Mouse (Mus musculus): ENCODE data around the gene Olfr1320. TPM values are rescaled to one million over a fixed set of nuclear protein-coding genes. Genes with fewer than 3 reads are reported as not detected.
"Not testable (repeated sequence)": the region's sequence is repeated elsewhere in the genome, so short reads cannot be mapped to it uniquely, and the experiment has no call there.

The Olfr1320 gene
- total RNA-seq (2014; rRNA removed) (not detected in 2 replicates), polyA plus RNA-seq (2015; fragmentation: Nextera tagmentation; extraction: Ambion mirVana) (not detected in 2 replicates)

DNA sequence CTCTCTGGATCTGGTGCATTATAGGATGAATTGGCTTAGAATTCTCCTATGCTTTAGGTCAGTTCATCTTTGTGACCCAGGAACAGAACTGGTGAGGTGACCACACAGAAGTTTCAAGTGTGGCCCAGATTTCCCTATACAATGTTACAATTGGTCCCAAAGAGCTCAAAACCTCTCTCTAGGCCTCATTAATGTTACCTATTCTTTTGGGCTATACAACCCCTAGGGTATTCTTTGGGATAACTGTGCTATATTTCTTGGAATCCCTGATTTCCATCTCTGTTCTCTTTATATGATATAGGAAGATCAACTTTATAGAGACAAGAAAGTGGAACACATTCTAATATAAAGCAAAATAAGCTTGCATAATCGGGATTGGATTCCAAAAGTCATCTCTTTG lies at the start of gene Olfr1320:
Olfr1320 (plus strand) TSS at position 301 of the 400 bp plus-strand sequence.
- TF ChIP-seq CTCF (IDR thresholded peaks at IDR 0.05), result no peak
- H3K27ac ChIP-seq (ENCODE audit: low read depth, low read length), result no peak within 1 kb of the TSS
- no peak for DNase-seq (ENCODE audit: low spot score)
- no peak within 1 kb of the TSS for H3K4me2 ChIP-seq (ENCODE audit: low read depth, low read length, poor library complexity, severe bottlenecking)
- 90% methylated on average over 1 of the region's 1 CpGs for whole genome bisulfite sequencing
- no peaks in the 10 kb centered on the region for H3K9me3 ChIP-seq (ENCODE audit: low read length)
- H3K4me1 ChIP-seq (ENCODE audit: insufficient read depth, low read length), result no peaks in the 10 kb centered on the region
- no peak for ATAC-seq (ENCODE audit: low FRiP score)
- H3K9ac ChIP-seq (replicated peaks; ENCODE audit: low read length, poor library complexity, severe bottlenecking), result no peak within 1 kb of the TSS
- H3K27me3 ChIP-seq (ENCODE audit: insufficient read depth, low read length), result no peaks in the 10 kb centered on the region
- no peak within 1 kb of the TSS for H3K4me3 ChIP-seq (ENCODE audit: low read depth, low read length)
- no peaks in the 10 kb centered on the region for H3K36me3 ChIP-seq (ENCODE audit: insufficient read depth, low read length)

DNA sequence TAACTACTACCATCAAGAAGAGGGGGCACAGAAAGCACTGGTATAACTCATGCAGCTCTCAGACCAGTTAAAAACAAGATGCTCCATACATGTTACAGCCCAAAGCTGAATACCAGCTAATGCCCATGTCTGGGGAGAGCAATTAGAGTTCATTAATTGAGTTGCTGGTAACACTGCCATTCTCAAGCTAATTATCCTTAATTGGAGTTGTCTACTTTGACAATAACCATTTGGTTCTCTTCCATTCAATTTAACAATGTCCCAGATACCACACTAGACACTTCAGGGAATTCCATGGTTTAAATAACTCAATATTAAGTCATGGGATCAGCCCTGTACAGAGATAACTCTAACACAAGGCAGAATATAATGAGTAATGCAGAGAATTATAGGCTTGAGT lies 44.6 kb upstream of the Olfr1320 start:
- H3K4me3 ChIP-seq (ENCODE audit: low read depth, low read length), result no peak overlapping the region
- DNase-seq (ENCODE audit: low spot score) (no peak), ATAC-seq (ENCODE audit: low FRiP score) (no peak)
- H3K4me2 ChIP-seq (ENCODE audit: low read depth, low read length, poor library complexity, severe bottlenecking), result no peak overlapping the region
- no peak for TF ChIP-seq CTCF (IDR thresholded peaks at IDR 0.05)
- H3K9ac ChIP-seq (replicated peaks; ENCODE audit: low read length, poor library complexity, severe bottlenecking), result no peak overlapping the region
- no peaks in the 10 kb centered on the region for H3K36me3 ChIP-seq (ENCODE audit: insufficient read depth, low read length)
- no peak overlapping the region for H3K27ac ChIP-seq (ENCODE audit: low read depth, low read length)
- H3K27me3 ChIP-seq (ENCODE audit: insufficient read depth, low read length), result no peaks in the 10 kb centered on the region
- H3K4me1 ChIP-seq (ENCODE audit: insufficient read depth, low read length), result no peaks in the 10 kb centered on the region
- no peaks in the 10 kb centered on the region for H3K9me3 ChIP-seq (ENCODE audit: low read length)

DNA sequence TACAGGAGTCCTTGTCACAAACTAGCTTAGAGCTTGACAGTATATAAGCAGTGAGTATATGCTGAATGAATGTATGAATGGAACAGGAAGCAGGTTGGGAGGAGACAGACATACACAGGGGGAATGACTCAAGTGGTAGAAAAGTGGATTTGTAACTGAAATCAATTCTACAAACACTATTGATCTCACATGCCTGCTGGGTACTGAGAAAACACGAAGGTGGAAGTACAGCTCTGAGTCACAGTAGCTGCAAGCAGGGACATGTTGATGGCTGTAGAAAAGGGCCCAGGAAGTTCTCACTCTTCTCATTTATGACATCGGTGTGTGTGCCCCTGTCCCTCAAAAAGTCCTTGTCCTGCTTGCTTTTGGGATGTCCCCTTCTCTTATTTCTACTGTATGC lies 40.9 kb upstream of the Olfr1320 start:
- no peak overlapping the region for H3K4me2 ChIP-seq (ENCODE audit: low read depth, low read length, poor library complexity, severe bottlenecking)
- H3K4me3 ChIP-seq (ENCODE audit: low read depth, low read length), result no peak overlapping the region
- no peak for ATAC-seq (ENCODE audit: low FRiP score)
- no peaks in the 10 kb centered on the region for H3K4me1 ChIP-seq (ENCODE audit: insufficient read depth, low read length)
- DNase-seq (ENCODE audit: low spot score), result no peak
- no peaks in the 10 kb centered on the region for H3K27me3 ChIP-seq (ENCODE audit: insufficient read depth, low read length)
- TF ChIP-seq CTCF (IDR thresholded peaks at IDR 0.05), result no peak
- H3K9me3 ChIP-seq (ENCODE audit: low read length), result no peaks in the 10 kb centered on the region
- H3K36me3 ChIP-seq (ENCODE audit: insufficient read depth, low read length), result no peaks in the 10 kb centered on the region
- H3K9ac ChIP-seq (replicated peaks; ENCODE audit: low read length, poor library complexity, severe bottlenecking), result no peak overlapping the region
- 80% methylated on average over 2 of the region's 2 CpGs for WGBS
- H3K27ac ChIP-seq (ENCODE audit: low read depth, low read length), result no peak overlapping the region

DNA sequence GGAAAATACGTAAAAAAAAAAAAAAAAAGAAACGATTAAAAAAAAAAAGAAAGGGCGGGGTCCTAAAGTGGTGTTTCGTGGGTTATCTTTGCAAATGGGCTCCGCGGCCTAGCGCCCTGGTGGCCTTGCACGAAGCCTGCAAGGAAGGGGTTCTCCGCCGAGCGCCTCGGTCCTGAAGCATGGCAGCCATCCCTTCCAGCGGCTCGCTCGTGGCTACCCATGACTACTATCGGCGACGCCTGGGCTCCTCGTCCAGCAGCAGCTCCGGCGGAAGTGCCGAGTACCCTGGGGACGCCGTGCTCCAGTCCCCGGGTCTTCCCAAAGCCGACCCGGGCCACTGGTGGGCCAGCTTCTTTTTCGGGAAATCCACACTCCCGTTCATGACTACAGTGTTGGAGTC lies 11.4 kb upstream of the Olfr1320 start:
- WGBS, result 93% methylated on average over 29 of the region's 29 CpGs
- not testable (repeated sequence) for H3K9me3 ChIP-seq (ENCODE audit: low read length); H3K9ac ChIP-seq (replicated peaks; ENCODE audit: low read length, poor library complexity, severe bottlenecking); H3K27me3 ChIP-seq (ENCODE audit: insufficient read depth, low read length); H3K36me3 ChIP-seq (ENCODE audit: insufficient read depth, low read length); H3K4me2 ChIP-seq (ENCODE audit: low read depth, low read length, poor library complexity, severe bottlenecking); H3K4me1 ChIP-seq (ENCODE audit: insufficient read depth, low read length); H3K27ac ChIP-seq (ENCODE audit: low read depth, low read length); ATAC-seq (ENCODE audit: low FRiP score); DNase-seq (ENCODE audit: low spot score); H3K4me3 ChIP-seq (ENCODE audit: low read depth, low read length)

Other genes starting within 250 kb of the Olfr1320 start
- gene Arhgap36, start 208.4 kb upstream of the Olfr1320 start, total RNA-seq (2014; rRNA removed), result 5.8 and 9.0 TPM in 2 replicates
- 8.2 and 9.6 TPM in 2 replicates for gene Arhgap36, start 208.4 kb upstream of the Olfr1320 start, polyA plus RNA-seq (2015; fragmentation: Nextera tagmentation; extraction: Ambion mirVana)
- not detected in 2 replicates for gene Olfr1321, start 62.7 kb downstream of the Olfr1320 start, total RNA-seq (2014; rRNA removed)
- gene Olfr1321, start 62.7 kb downstream of the Olfr1320 start, polyA plus RNA-seq (2015; fragmentation: Nextera tagmentation; extraction: Ambion mirVana), result not detected in 2 replicates
- 25.2 and 25.7 TPM in 2 replicates for gene Igsf1, start 125.4 kb downstream of the Olfr1320 start, total RNA-seq (2014; rRNA removed)
- 21.3 and 23.0 TPM in 2 replicates for gene Igsf1, start 125.4 kb downstream of the Olfr1320 start, polyA plus RNA-seq (2015; fragmentation: Nextera tagmentation; extraction: Ambion mirVana)
- gene Olfr1322, start 219.2 kb downstream of the Olfr1320 start, total RNA-seq (2014; rRNA removed), result not detected in 2 replicates
- gene Olfr1322, start 219.2 kb downstream of the Olfr1320 start, polyA plus RNA-seq (2015; fragmentation: Nextera tagmentation; extraction: Ambion mirVana), result not detected in 2 replicates